8 mouse cellular contexts compared by ENCODE assay signal in the genomic region with DNA sequence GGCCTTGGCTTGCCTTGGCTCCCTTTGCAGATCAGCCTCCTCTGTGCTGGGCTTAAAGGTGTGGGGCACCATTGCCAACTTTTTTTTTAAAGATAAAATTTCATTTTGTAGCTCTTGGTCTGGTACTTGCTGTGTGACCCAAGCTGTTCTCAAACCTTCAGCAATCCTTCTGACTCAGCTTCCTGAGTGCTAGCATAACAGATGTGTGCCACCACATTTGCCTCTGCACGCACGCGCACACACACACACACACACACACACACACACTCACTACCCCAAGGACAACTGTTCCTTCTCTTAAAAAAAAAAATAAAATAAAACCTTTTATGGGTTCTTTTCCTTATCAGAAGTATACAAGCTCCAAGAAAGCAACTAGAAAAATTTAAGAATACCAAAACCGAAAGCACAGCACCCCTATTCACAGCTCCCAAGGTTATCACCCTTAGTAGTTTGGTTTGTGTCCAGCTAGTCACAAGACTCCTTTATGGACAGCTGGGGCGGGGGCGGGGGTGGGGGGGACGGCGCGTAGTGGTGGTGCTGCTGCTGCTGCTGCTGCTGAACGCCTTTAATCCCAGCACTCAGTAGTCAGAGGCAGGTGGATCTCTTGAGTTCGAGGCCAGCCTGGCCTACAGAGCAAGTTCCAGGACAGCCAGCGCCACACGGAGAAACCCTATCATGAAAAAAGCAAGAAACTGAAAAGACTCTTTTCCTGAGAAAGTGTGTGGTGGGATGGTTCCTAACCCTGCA.
DNase-seq lines count a peak whose midpoint lies in the region; ATAC-seq and TF ChIP-seq lines count a peak whose summit lies in the region.
"Had no signal": no experiment of that assay in that cellular context is flagged by ENCODE, and none has a peak within 500 bp of the region (broad histone marks: within the 10 kb centered on the region; RNA-seq: fewer than 3 reads in every experiment).

No protein-coding gene starts in this region.

- no peak overlapping the region for H3K4me3 ChIP-seq in lung, embryonic 14.5 days (ENCODE audit: low read depth, low read length)
- no peak overlapping the region for H3K4me3 ChIP-seq in liver, embryonic 11.5 days (ENCODE audit: low read depth, low read length)

- H3K36me3 ChIP-seq in lung, embryonic 14.5 days (ENCODE audit: insufficient read depth): 0 out of 2 replicates have a peak, but pooled peaks cover 6% of the 10 kb centered on the region
- peaks cover 8% of the 10 kb centered on the region for H3K36me3 ChIP-seq in liver, embryonic 11.5 days (ENCODE audit: control insufficient read depth, insufficient read depth, low read length)

- ATAC-seq in lung, embryonic 14.5 days (ENCODE audit: insufficient read depth): no peak
- ATAC-seq in activated CD4-positive, CD25-positive, alpha-beta regulatory T cell, adult 4 months: peak; percentile 45
- no peak for ATAC-seq in liver, embryonic 11.5 days (replicated peaks; ENCODE audit: low FRiP score)

- peaks cover 18% of the 10 kb centered on the region; the same call in 1 of the 2 replicates for H3K4me1 ChIP-seq in lung, embryonic 14.5 days (ENCODE audit: insufficient read depth)
- peaks cover 31% of the 10 kb centered on the region for H3K4me1 ChIP-seq in liver, embryonic 11.5 days (replicated peaks; ENCODE audit: control insufficient read depth, insufficient read depth, low read length)

- intact Hi-C loops in gastrocnemius, postnatal 36 days (cut with DNase I): no loop called here

- WGBS in lung, embryonic 14.5 days: 66% methylated on average over 13 of the region's 13 CpGs
- 67% methylated on average over 13 of the region's 13 CpGs for WGBS in liver, embryonic 11.5 days

- H3K9me3 ChIP-seq in lung, embryonic 14.5 days (ENCODE audit: low read depth, low read length): no peaks in the 10 kb centered on the region
- no peaks in the 10 kb centered on the region for H3K9me3 ChIP-seq in liver, embryonic 11.5 days (ENCODE audit: control insufficient read depth, low read length)

- H3K27ac ChIP-seq in lung, embryonic 14.5 days (ENCODE audit: low read depth): peak overlapping the region; percentile 12; the same call in 1 of the 2 replicates
- peak overlapping the region; percentile 35; the same call in 1 of the 2 replicates for H3K27ac ChIP-seq in liver, embryonic 11.5 days (ENCODE audit: low read depth, low read length)

- no peak overlapping the region for H3K4me2 ChIP-seq in lung, embryonic 14.5 days
- H3K4me2 ChIP-seq in liver, embryonic 11.5 days: no peak overlapping the region

- no peak for DNase-seq in lung, embryonic 14.5 days
- no peak for DNase-seq in lung, postnatal 4 days
- peak; percentile 17 to 26 for DNase-seq in B cell, adult 2 months
- no peak for DNase-seq in liver, embryonic 11.5 days (ENCODE audit: low spot score)
- no peak for DNase-seq in left cerebral cortex, adult 9 months (ENCODE audit: low spot score in 2 of 2)
- DNase-seq in gastrocnemius, postnatal 36 days: no peak
- DNase-seq: kidney, postnatal 10 days had no signal

- H3K9ac ChIP-seq in lung, embryonic 14.5 days: no peak overlapping the region
- no peak overlapping the region for H3K9ac ChIP-seq in liver, embryonic 11.5 days (ENCODE audit: low read depth, low read length)

- no peaks in the 10 kb centered on the region for H3K27me3 ChIP-seq in lung, embryonic 14.5 days (ENCODE audit: insufficient read depth, low read length)
- H3K27me3 ChIP-seq in liver, embryonic 11.5 days (replicated peaks; ENCODE audit: control insufficient read depth, insufficient read depth, low read length): no peaks in the 10 kb centered on the region

- no peak for TF ChIP-seq CTCF in lung, embryonic 14.5 days (IDR thresholded peaks at IDR 0.05; ENCODE audit: low read depth)

Comparison
In these comparisons a context has a peak if more than half of its experiments do, and no peak if none do; other contexts are left out.
1. DNase-seq: peak in B cell, adult 2 months (2 of 2); none in lung, embryonic 14.5 days (single experiment), lung, postnatal 4 days (0 of 2), liver, embryonic 11.5 days (single experiment), left cerebral cortex, adult 9 months (0 of 2) and gastrocnemius, postnatal 36 days (0 of 2).